Mouse (Mus musculus): ENCODE measurements around the gene Os9. TPM values are rescaled to one million over a fixed set of nuclear protein-coding genes. Genes with fewer than 3 reads are reported as not detected.

The Os9 gene
- polyA plus RNA-seq, 1 experiment, result 33.9 TPM

DNA sequence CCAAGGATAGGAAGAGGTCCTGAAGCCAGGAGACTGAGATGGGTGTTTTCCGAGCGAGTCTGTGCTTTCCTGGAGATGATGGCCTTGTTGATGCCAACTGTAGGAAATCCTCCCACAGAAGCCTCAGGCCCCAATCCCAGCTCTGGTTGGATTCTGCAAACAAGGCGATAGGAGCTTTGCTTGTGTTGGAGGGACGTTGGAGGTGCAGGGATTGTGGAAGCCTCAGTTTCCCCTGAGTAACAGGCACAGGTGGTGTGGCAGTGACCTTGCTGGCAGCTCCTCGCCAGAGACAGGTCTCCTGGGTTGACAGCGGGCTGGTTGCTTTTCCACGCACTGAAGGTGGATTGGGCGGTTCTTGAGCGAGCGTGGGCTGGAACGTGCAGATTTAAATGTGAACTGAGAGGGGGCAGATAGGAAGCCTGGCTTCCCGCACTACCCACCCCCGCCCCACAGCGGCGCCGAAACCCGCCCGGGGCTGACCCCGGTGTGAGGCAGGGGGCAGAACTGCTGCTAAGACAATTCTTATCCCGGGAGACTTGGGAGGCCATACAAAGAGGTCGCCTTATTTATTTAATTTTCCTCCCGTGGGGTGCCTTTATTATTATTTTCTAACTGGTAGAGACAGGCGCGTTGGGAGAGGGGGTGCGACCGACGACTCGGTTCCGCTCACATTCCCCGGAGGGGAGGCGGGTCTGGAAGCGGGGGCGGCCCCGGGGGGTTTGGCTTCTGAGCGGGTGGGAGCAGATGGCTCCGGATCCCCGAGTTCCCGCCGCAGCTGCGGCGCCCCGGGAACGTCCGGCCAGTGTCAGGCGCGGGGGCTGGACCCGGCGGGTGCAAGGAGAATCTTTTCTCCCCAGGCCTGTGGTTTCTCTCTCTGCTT lies 39.8 kb downstream of the Os9 start:
- H3K27ac ChIP-seq (ENCODE audit: control insufficient read depth, insufficient read depth, low read depth, low read length), result no peak overlapping the region; the same call in 1 of the 2 replicates
- H3K4me3 ChIP-seq (ENCODE audit: control insufficient read depth, low read depth, low read length), result peak overlapping the region; percentile 17; the same call in 1 of the 2 replicates
- no peaks in the 10 kb centered on the region for H3K36me3 ChIP-seq (ENCODE audit: control insufficient read depth, insufficient read depth, low read length)
- peaks cover 18% of the 10 kb centered on the region for H3K4me1 ChIP-seq (ENCODE audit: control insufficient read depth, insufficient read depth, low read length)
- peaks cover 5% of the 10 kb centered on the region for H3K27me3 ChIP-seq (ENCODE audit: control insufficient read depth, insufficient read depth, low read length)
- TF ChIP-seq POLR2A (IDR thresholded peaks at IDR 0.05; ENCODE audit: control insufficient read depth, low read depth, low read length), result no peak
- TF ChIP-seq CTCF (IDR thresholded peaks at IDR 0.05; ENCODE audit: control insufficient read depth, insufficient read depth, insufficient replicate concordance, low read depth, low read length), result no peak

DNA sequence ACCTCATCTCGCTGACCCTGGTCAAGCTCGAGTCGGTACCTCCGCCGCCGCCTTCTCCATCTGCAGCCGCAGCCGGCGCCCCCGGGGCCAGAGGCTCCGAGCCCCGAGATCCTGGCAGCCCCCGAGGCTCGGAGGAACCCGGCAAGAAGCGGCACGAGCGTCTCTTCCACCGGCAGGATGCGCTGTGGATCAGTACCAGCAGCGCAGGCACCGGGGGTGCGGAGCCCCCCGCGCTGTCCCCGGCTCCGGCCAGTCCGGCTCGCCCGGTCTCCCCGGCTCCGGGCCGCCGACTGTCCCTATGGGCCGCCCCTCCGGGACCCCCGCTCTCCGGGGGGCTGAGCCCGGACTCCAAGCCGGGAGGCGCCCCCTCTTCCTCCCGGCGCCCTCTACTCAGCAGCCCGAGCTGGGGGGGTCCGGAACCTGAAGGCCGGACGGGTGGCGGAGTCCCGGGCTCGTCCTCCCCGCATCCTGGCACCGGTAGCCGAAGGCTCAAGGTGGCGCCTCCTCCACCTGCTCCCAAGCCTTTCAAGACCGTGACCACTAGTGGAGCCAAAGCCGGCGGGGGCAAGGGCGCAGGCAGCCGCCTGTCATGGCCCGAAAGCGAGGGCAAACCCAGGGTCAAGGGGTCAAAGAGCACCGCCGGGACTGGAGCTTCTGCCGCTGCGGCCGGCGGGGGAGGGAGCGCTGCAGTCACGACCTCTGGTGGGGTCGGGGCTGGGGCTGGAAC lies 41.1 kb downstream of the Os9 start:
- no peak for TF ChIP-seq POLR2A (IDR thresholded peaks at IDR 0.05; ENCODE audit: control insufficient read depth, low read depth, low read length)
- Histone ChIP-seq H3K36me3 (ENCODE audit: control insufficient read depth, insufficient read depth, low read length) (no peaks in the 10 kb centered on the region), H3K4me3 (ENCODE audit: control insufficient read depth, low read depth, low read length) (peak overlapping the region; percentile 27; the same call in 1 of the 2 replicates), H3K27ac (ENCODE audit: control insufficient read depth, insufficient read depth, low read depth, low read length) (no peak overlapping the region), H3K4me1 (ENCODE audit: control insufficient read depth, insufficient read depth, low read length) (peaks cover 26% of the 10 kb centered on the region), H3K27me3 (ENCODE audit: control insufficient read depth, insufficient read depth, low read length) (peaks cover 5% of the 10 kb centered on the region)

DNA sequence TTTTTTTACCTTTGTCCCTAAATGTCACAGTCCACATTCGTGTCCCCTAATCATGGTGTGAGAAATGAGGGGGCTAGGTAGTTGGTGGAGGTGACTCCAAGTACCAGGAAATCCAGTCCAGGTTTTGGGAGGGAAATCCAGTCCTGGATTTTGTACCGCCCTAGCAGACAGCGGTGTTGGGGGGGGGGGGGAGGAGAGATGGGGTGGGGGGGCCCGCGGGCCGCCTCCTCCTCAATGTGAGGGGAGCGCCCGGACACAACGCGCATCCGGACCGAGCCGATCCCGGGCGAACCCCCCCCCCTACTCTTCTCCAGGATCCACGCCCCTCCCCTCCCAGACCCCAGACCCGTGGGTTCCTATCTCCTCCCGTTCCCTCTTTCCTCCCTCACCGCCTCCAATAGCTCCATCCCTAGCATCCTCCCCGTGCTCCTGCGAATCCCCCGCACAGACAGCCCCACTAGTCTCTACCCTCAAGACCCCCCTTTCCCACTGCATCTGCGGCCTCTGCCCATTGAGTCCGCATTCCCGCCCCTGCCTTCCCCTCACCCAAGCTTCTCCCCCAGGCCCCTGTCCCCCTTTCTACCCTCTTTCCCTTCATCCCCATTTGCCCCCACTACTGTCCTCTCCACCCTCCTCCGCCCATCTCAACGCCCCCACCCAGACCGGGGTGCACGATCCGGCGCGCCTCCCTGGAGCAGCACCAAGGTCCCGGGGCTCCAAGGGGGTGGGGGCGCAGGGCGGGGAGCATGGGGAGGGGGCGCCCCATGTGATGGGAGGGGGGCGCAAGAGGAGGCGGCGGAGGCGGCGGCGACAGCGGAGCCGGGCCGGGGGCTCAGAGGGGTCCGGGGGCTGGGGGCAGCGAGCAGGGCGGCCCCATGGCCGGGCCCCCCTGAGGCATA lies 42.0 kb downstream of the Os9 start:
- Histone ChIP-seq H3K36me3 (ENCODE audit: control insufficient read depth, insufficient read depth, low read length) (no peaks in the 10 kb centered on the region), H3K4me3 (ENCODE audit: control insufficient read depth, low read depth, low read length) (peak overlapping the region; percentile 41; the same call in 1 of the 2 replicates), H3K27me3 (ENCODE audit: control insufficient read depth, insufficient read depth, low read length) (peaks cover 5% of the 10 kb centered on the region), H3K4me1 (ENCODE audit: control insufficient read depth, insufficient read depth, low read length) (peaks cover 26% of the 10 kb centered on the region), H3K27ac (ENCODE audit: control insufficient read depth, insufficient read depth, low read depth, low read length) (no peak overlapping the region)
- TF ChIP-seq POLR2A (IDR thresholded peaks at IDR 0.05; ENCODE audit: control insufficient read depth, low read depth, low read length) (no peak), CTCF (IDR thresholded peaks at IDR 0.05; ENCODE audit: control insufficient read depth, insufficient read depth, insufficient replicate concordance, low read depth, low read length) (no peak)

DNA sequence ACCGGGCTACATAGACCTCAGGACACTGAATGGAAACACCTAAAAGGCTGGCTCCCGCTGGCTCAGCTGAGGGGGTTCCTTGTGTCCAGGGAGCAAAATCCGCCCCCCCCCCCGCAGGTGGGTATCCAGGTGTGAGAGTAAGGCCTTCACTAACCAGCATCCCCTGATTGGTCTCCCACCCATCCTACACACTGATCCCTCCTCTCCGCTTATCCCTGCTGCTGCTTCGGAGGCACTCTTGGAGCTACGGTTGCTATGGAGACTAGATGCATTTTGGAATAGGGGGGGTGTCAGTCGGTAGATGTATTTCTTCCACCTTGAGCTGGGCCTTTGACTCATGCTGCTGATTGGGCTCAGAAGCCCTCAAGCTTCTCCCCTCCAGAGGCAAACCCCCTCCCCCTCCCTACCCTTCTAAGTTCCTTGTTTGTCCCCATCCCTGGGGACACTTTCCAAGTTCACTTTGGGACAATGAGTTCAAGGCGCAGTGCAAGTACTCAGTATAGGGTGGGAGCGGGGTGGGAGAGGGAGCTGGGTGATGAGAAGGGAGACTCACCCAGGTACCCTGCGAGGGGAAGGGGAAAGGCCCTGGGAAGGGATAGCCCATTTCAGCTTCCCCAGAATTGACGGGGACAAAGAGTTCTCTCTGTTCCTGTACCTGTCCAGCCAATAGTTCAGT lies 42.8 kb downstream of the Os9 start:
- Histone ChIP-seq H3K36me3 (ENCODE audit: control insufficient read depth, insufficient read depth, low read length) (no peaks in the 10 kb centered on the region), H3K27me3 (ENCODE audit: control insufficient read depth, insufficient read depth, low read length) (peaks cover 5% of the 10 kb centered on the region), H3K27ac (ENCODE audit: control insufficient read depth, insufficient read depth, low read depth, low read length) (no peak overlapping the region), H3K4me1 (ENCODE audit: control insufficient read depth, insufficient read depth, low read length) (peaks cover 26% of the 10 kb centered on the region), H3K4me3 (ENCODE audit: control insufficient read depth, low read depth, low read length) (no peak overlapping the region)
- TF ChIP-seq POLR2A (IDR thresholded peaks at IDR 0.05; ENCODE audit: control insufficient read depth, low read depth, low read length), result no peak

DNA sequence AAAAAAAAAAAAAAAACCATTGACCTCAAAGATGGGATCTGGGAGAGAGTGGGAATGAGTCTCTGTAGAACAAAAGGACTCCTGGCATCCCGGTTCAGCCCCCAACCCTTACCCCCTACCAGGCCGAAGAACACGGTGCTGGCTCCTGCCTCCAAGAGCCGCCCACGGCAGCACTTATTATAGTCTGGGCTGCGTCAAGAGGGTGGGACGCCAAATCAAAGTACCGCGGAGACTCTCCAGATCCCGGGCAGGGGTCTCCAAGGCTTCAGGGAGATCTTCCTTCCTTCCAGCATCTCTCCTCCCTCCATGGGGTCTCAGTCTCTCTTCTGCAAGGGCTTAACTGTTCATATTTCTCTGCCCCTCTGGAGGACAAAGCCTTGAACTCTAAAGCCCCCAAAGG lies 43.4 kb downstream of the Os9 start:
- peaks cover 26% of the 10 kb centered on the region for H3K4me1 ChIP-seq (ENCODE audit: control insufficient read depth, insufficient read depth, low read length)

DNA sequence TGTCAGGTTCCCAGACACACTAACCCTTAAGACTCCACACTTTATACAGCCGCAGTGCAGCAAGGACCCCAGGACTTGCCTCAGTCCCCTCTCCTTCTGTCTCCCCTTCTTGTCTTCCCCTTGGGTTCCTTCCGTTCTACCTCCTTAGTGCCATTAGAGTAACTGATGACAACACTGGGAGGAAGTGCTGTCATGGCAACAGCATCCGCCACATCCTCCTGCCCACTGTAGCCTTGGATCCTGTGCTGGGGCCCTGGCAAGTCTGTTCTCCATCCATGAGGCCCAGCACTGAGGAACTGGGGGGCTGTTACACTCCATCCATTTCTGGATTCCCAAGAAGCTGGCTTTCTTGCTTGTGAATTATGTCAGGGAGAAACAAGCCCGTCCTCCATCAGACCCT lies 44.8 kb downstream of the Os9 start:
- TF ChIP-seq POLR2A (IDR thresholded peaks at IDR 0.05; ENCODE audit: control insufficient read depth, low read depth, low read length) (no peak), CTCF (IDR thresholded peaks at IDR 0.05; ENCODE audit: control insufficient read depth, insufficient read depth, insufficient replicate concordance, low read depth, low read length) (no peak)
- peaks cover 5% of the 10 kb centered on the region for H3K27me3 ChIP-seq (ENCODE audit: control insufficient read depth, insufficient read depth, low read length)
- no peak overlapping the region for H3K27ac ChIP-seq (ENCODE audit: control insufficient read depth, insufficient read depth, low read depth, low read length)
- peaks cover 20% of the 10 kb centered on the region for H3K4me1 ChIP-seq (ENCODE audit: control insufficient read depth, insufficient read depth, low read length)
- H3K36me3 ChIP-seq (ENCODE audit: control insufficient read depth, insufficient read depth, low read length), result no peaks in the 10 kb centered on the region
- H3K4me3 ChIP-seq (ENCODE audit: control insufficient read depth, low read depth, low read length), result no peak overlapping the region

More for the DNA sequence above, 43.4 kb downstream of the Os9 start:
- Histone ChIP-seq H3K27me3 (ENCODE audit: control insufficient read depth, insufficient read depth, low read length) (peaks cover 5% of the 10 kb centered on the region), H3K4me3 (ENCODE audit: control insufficient read depth, low read depth, low read length) (no peak overlapping the region), H3K36me3 (ENCODE audit: control insufficient read depth, insufficient read depth, low read length) (no peaks in the 10 kb centered on the region), H3K27ac (ENCODE audit: control insufficient read depth, insufficient read depth, low read depth, low read length) (no peak overlapping the region)
- TF ChIP-seq POLR2A (IDR thresholded peaks at IDR 0.05; ENCODE audit: control insufficient read depth, low read depth, low read length) (no peak), CTCF (IDR thresholded peaks at IDR 0.05; ENCODE audit: control insufficient read depth, insufficient read depth, insufficient replicate concordance, low read depth, low read length) (no peak)

All from testis, adult 2 months (tissue).